Mouse (Mus musculus) activated CD4-positive, CD25-positive, alpha-beta regulatory T cell, adult 4 months (primary cell): ENCODE measurements around the gene Actg2. TPM values are rescaled to one million over a fixed set of nuclear protein-coding genes. Genes with fewer than 3 reads are reported as not detected.

Experiments used
- ATAC-seq: one replicate; pipeline ENCODE4 v1.8.0; 2017
- polyA plus RNA-seq, 2 experiments: library from polyadenylated mRNA; unstranded; fragments of 100-300 nt; shearing (Covaris generic); gene quantifications; one replicate each; pipeline ENCODE4 v1.2.1; 2017

Gene Actg2
- polyA plus RNA-seq, 2 experiments from 2014 or later: 36.5 to 47.4 TPM

- ATAC-seq: no peak
Measured at GRCm38 (mm10) chr6:83478628-83479027, 57.4 kb downstream of the Actg2 start.

- ATAC-seq: no peak
Measured at GRCm38 (mm10) chr6:83478217-83478616, 57.8 kb downstream of the Actg2 start.

GRCm38 (mm10) chr6:83475431-83475830 lies 60.6 kb downstream of the Actg2 start:
- ATAC-seq: no peak

DNA sequence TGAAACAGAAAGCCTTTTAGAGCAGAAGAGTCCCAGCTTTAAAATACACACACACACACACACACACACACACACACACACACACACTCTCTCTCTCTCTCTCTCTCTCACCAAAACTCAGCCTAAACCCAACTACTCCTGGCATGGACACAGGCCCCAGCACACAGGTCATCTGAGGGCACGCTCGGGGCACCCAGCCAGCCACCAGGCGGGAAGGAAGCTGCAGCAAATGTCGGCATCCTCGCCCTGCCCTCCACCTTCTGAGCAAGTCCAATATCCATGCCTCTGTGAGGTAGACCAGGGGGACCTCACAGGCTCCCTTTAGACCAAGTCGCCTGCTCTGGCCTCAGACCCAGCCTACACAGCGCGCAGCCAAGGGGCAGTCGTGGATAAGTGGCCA lies 62.8 kb downstream of the Actg2 start:
- no peak for ATAC-seq

GRCm38 (mm10) chr6:83471739-83472138 lies 64.3 kb downstream of the Actg2 start:
- no peak for ATAC-seq

GRCm38 (mm10) chr6:83464011-83464410 lies 72.1 kb downstream of the Actg2 start:
- ATAC-seq: no peak

Other genes with a start within 250 kb of the Actg2 start
- 100 to 1,000 TPM; 124 to 145 TPM for gene Mthfd2, start 210.4 kb downstream of the Actg2 start, polyA plus RNA-seq
- 10 to 100 TPM; 66.3 to 74.8 TPM for gene Mob1a, start 210.2 kb downstream of the Actg2 start, polyA plus RNA-seq
- 10 to 100 TPM; 66.0 to 72.3 TPM for gene Bola3, start 187.1 kb downstream of the Actg2 start, polyA plus RNA-seq
- gene Tet3, start 77.2 kb downstream of the Actg2 start, polyA plus RNA-seq: 10 to 100 TPM; 17.2 to 23.9 TPM
- 10 to 100 TPM; 65.1 to 79.0 TPM for gene Dguok, start 29.3 kb downstream of the Actg2 start, polyA plus RNA-seq
- gene Stambp, start 36.5 kb upstream of the Actg2 start, polyA plus RNA-seq: 10 to 100 TPM; 30.5 to 38.9 TPM
- not detected for gene Clec4f, start 119.9 kb upstream of the Actg2 start, polyA plus RNA-seq
- not detected for gene Cd207, start 141.6 kb upstream of the Actg2 start, polyA plus RNA-seq
- gene Vax2, start 175.0 kb upstream of the Actg2 start, polyA plus RNA-seq: under 1 TPM in 1 of 2 experiments, not detected in 1; 0.45 TPM
- gene Atp6v1b1, start 206.7 kb upstream of the Actg2 start, polyA plus RNA-seq: not detected
- gene Ankrd53, start 226.4 kb upstream of the Actg2 start, polyA plus RNA-seq: not detected
- 10 to 100 TPM; 76.3 to 79.6 TPM for gene Tex261, start 239.5 kb upstream of the Actg2 start, polyA plus RNA-seq